Mouse (Mus musculus): ENCODE measurements around the gene P4hb. TPM values are rescaled to one million over a fixed set of nuclear protein-coding genes. Genes with fewer than 3 reads are reported as not detected.

The P4hb gene
- total RNA-seq, 2 experiments from 2014 or later, result 106 to 118 TPM

GRCm38 (mm10) chr11:120538955-120539284 lies 34.1 kb downstream of the P4hb start:
- DNase-seq (ENCODE audit: low spot score in 2 of 2), result no peak
- no peak for TF ChIP-seq CTCF (conservative IDR thresholded peaks at IDR 0.05)
- Histone ChIP-seq H3K27ac (no peak overlapping the region), H3K4me3 (no peak overlapping the region)

- no peak for DNase-seq (ENCODE audit: low spot score in 2 of 2)
- no peak for TF ChIP-seq CTCF (conservative IDR thresholded peaks at IDR 0.05)
- H3K4me3 ChIP-seq, result no peak overlapping the region
- no peak overlapping the region for H3K27ac ChIP-seq
These were observed 34.6 kb downstream of the P4hb start for GRCm38 (mm10) chr11:120538485-120538884.

- no peak for TF ChIP-seq CTCF (conservative IDR thresholded peaks at IDR 0.05)
- no peak for DNase-seq (ENCODE audit: low spot score in 2 of 2)
These were observed 37.2 kb downstream of the P4hb start for GRCm38 (mm10) chr11:120535804-120536203.

GRCm38 (mm10) chr11:120535145-120535544 lies 37.9 kb downstream of the P4hb start:
- no peak for DNase-seq (ENCODE audit: low spot score in 2 of 2)
- Histone ChIP-seq H3K4me3 (no peak overlapping the region), H3K27ac (no peak overlapping the region)
- no peak for TF ChIP-seq CTCF (conservative IDR thresholded peaks at IDR 0.05)

More at GRCm38 (mm10) chr11:120535804-120536203, 37.2 kb downstream of the P4hb start:
- no peak overlapping the region for H3K4me3 ChIP-seq
- no peak overlapping the region for H3K27ac ChIP-seq

DNA sequence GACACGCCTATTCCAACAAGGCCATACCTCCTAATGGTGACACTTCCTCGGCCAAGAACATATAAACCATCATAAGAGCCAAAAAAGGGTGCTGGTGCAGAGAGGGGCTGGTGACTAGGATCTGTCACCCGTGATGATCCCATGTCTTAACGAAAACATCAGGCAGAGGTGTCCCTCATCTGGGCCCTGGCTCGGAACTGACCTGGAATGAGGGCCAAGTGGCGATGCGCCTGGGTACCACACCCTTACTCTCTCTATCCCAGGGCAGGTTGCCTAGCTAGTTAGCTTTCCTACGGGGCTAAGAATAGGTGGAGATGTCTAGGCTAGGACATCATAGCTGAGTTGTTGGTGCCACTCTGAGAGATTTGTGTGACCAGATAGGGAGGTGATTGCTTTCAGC lies 39.0 kb downstream of the P4hb start:
- Histone ChIP-seq H3K4me3 (no peak overlapping the region), H3K27ac (no peak overlapping the region)
- no peak for DNase-seq (ENCODE audit: low spot score in 2 of 2)
- no peak for TF ChIP-seq CTCF (conservative IDR thresholded peaks at IDR 0.05)

DNA sequence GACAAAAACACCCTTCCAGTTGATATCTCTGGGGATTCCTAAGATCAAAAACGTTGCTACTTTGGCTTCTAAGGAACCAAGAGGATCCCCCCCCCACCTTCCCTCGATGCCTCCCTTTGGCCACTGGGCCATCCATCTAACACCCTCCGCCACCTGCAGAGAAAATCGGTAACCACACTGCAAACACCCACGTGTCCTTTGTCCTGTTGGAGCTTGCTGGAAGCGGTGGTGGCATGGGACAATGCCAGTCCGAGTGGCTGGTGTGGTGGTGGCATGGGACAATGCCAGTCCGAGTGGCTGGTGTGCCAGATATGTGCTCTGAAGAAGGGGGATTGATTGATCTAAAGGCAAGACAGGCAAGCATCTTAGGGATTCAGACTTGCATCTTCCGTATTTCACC lies 41.4 kb downstream of the P4hb start:
- no peak overlapping the region for H3K4me3 ChIP-seq
- TF ChIP-seq CTCF (conservative IDR thresholded peaks at IDR 0.05), result no peak
- no peak overlapping the region for H3K27ac ChIP-seq
- no peak for DNase-seq (ENCODE audit: low spot score in 2 of 2)

DNA sequence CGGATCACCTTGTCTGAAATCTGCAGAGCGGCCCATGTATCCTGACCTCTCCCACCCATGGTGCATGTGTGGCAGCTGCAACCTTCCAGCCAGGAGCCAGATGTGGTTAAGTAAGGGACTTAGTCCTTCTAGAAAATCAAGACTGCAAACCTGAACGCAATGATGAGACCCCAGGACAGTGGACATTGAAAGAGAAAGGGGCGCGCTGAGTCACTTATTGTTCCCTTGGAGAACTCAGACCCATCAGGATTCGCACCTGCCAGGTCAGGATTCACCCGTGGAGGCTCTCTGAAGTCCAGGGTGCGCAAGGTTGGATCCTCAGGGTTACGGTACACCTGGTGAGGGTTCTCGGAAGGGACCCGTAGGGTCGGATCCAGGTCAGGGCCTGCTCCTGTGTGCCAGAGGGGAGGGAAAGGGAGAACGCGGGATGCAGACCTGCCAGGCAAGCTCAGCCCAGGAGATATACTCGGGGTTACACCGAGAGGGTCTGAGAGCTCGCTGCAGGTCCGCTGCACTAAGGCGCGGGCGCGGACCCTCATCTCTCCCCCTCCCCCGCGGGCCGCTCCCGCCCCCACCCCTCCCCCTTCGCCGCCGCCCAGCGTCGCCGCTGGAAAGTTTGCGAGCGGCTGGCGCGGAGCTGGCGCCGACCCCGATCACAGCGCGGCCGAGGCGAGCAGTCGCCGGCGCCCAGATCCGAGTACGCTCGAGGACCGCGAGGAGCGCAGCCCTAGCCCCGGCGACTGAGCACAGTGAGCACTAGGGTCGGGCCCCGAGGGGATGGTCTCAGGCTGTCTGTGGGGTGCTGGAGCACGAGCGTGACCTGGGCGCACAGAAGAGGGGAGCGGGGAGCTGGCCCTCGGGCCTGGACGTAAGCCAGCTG lies 42.7 kb downstream of the P4hb start, which contains the start of gene Gcgr:
Gene Gcgr, plus strand, starts transcription at position 615 of the 880 bp plus-strand sequence.
- Histone ChIP-seq H3K27ac (no peak within 1 kb of the TSS), H3K4me3 (peak within 1 kb of the TSS; percentile 26; the same call in 1 of the 2 replicates)
- DNase-seq (ENCODE audit: low spot score in 2 of 2), result no peak
- no peak for TF ChIP-seq CTCF (conservative IDR thresholded peaks at IDR 0.05)

- TF ChIP-seq CTCF (conservative IDR thresholded peaks at IDR 0.05), result no peak
- Histone ChIP-seq H3K27ac (no peak overlapping the region), H3K4me3 (no peak overlapping the region)
- DNase-seq (ENCODE audit: low spot score in 2 of 2), result no peak
These were observed 44.1 kb downstream of the P4hb start for GRCm38 (mm10) chr11:120528903-120529302.

DNA sequence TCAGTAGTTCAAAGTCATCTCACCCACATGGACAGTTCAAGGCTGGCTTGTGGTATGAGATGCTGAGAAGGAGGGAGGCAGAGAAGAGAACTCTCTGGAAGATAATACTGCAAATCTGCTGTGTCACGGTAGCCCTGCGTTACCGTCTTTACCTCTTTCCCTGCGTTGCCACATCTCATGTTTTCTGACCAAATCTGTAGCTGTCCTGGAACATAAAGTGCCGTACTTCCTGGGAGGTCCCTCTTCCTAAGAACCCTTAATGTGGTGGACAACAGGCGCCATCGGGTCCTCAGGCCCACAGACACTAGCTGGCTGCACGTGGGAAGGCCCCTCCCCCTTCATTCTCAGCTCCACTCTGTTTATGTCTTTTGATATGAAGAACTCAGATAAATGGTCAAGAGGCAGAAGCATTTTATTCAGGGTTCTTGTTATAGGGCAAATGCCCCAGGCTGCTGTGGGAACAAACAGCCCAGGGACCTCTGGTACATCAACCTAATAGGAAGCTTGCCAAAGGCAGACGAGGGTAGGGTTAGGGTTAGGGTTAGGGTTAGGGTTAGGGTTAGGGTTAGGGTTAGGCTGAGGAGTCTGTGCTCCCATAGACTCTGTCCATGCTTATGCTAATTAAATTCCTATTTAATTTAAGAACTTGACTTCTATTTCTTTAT lies 45.2 kb downstream of the P4hb start:
- TF ChIP-seq CTCF (conservative IDR thresholded peaks at IDR 0.05), result no peak
- no peak overlapping the region for H3K27ac ChIP-seq
- DNase-seq (ENCODE audit: low spot score in 2 of 2), result no peak

DNA sequence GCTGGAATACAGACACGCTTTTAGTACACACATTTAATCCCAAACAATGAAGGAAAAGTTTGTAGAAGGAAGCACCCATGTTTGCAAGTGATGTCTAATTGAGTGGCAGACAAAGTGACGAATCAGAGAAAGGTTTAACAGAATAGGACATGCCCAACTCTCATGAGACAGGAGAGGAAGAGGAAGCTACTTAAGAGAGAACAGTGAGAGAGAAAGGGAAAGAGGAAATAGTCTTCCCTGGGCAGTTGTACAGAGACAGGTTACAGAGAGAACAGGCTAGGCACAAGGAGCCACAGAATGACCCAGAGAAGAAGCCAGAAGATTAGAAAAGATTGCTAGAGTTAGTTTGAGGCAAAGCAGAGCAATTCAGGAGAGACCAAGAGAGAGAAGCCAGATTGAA lies 47.1 kb downstream of the P4hb start:
- no peak for DNase-seq (ENCODE audit: low spot score in 2 of 2)

More for the DNA sequence above, 45.2 kb downstream of the P4hb start:
- H3K4me3 ChIP-seq, result no peak overlapping the region

GRCm38 (mm10) chr11:120522581-120522980 lies 50.5 kb downstream of the P4hb start:
- DNase-seq (ENCODE audit: low spot score in 2 of 2), result no peak
- no peak for TF ChIP-seq CTCF (conservative IDR thresholded peaks at IDR 0.05)
- Histone ChIP-seq H3K27ac (no peak overlapping the region), H3K4me3 (no peak overlapping the region)

More for the DNA sequence above, 47.1 kb downstream of the P4hb start:
- no peak overlapping the region for H3K4me3 ChIP-seq
- TF ChIP-seq CTCF (conservative IDR thresholded peaks at IDR 0.05), result no peak
- H3K27ac ChIP-seq, result no peak overlapping the region

DNA sequence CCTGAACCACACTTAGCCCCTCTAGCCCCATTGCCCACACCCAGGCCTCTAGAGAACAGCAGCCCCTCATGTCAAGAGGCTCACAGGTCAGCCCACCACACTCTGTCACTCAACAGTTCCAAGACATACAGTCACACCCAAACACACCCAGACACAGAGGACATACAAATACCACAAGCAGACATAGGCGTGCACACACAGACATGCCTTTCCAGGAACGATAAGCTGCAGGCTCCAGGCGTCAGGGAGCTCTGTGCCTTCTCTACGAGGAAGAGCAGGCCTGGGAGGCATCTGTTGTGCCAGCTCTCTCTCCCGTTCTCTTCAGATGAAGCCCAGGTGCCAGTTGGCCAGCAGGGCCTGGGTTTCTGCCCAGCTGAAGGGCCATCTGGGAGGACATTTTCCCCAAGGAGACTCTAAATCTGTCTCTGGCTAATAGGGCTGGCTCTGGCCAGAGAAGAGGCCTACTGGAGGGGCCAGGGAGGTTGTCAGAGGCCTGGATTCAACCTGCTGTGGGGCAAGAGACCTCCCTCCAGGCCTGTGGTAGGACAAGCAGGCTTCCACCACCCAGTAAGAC lies 52.0 kb downstream of the P4hb start:
- peak in 1 of 2 experiments; percentile 11 for DNase-seq (ENCODE audit: low spot score in 2 of 2)
- no peak for TF ChIP-seq CTCF (conservative IDR thresholded peaks at IDR 0.05)
- no peak overlapping the region for H3K4me3 ChIP-seq
- H3K27ac ChIP-seq, result 0 out of 2 replicates have a peak overlapping the region, but pooled peaks have one; percentile 20

- DNase-seq (ENCODE audit: low spot score in 2 of 2), result no peak
- TF ChIP-seq CTCF (conservative IDR thresholded peaks at IDR 0.05), result no peak
- Histone ChIP-seq H3K27ac (no peak overlapping the region), H3K4me3 (no peak overlapping the region)
These were observed 52.6 kb downstream of the P4hb start for GRCm38 (mm10) chr11:120520498-120520897.

All from layer of hippocampus, adult 2 months (tissue).